Mouse (Mus musculus): Measurements from ENCODE around the gene Lmf1. TPM values are rescaled to one million over a fixed set of nuclear protein-coding genes. Genes with fewer than 3 reads are reported as not detected.

Lmf1 gene
- polyA plus RNA-seq, 2 experiments: 20.3 to 26.9 TPM

DNA sequence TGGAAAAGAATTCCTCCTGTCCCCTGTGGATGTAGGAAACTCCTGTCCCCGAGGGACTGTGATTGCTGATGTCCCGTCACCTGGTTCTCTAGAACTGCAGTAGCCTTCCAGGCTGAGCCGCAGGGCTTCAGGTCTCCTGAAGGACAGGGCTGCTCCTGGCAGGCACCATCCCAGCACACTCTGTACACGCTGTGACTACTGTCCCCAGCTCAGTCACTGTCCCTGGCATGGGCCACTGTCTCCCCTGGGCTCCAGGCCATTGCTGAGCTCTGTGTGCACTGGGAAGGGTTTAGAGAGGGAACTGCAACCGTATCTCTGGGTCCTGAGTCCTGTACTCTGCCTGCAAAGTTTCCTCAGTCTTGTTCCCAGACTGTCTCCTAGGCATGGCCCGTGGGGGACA, 13.5 kb downstream of the Lmf1 start:
- Histone ChIP-seq H3K4me1 (ENCODE audit: control insufficient read depth, insufficient read depth, low read length) (peaks cover 23% of the 10 kb centered on the region), H3K27me3 (ENCODE audit: control insufficient read depth, insufficient read depth, low read length) (no peaks in the 10 kb centered on the region), H3K4me3 (replicated peaks; ENCODE audit: low read length) (no peak overlapping the region), H3K9ac (ENCODE audit: low read depth, low read length, severe bottlenecking) (no peak overlapping the region), H3K27ac (replicated peaks; ENCODE audit: low read depth, low read length) (no peak overlapping the region), H3K4me2 (replicated peaks; ENCODE audit: low read depth, low read length, severe bottlenecking) (no peak overlapping the region), H3K9me3 (ENCODE audit: control insufficient read depth, low read length) (no peaks in the 10 kb centered on the region), H3K36me3 (ENCODE audit: control insufficient read depth, insufficient read depth, low read length) (peaks cover 34% of the 10 kb centered on the region)
- WGBS: 71% methylated on average over 5 of the region's 6 CpGs
- DNase-seq (ENCODE audit: low spot score): no peak
- TF ChIP-seq POLR2A (IDR thresholded peaks at IDR 0.05; ENCODE audit: borderline replicate concordance, extremely low read depth, insufficient read depth, insufficient read length): no peak
- no peak for ATAC-seq (ENCODE audit: low FRiP score, low read depth)

- DNase-seq (ENCODE audit: low spot score): peak; percentile 41
- TF ChIP-seq POLR2A (IDR thresholded peaks at IDR 0.05; ENCODE audit: borderline replicate concordance, extremely low read depth, insufficient read depth, insufficient read length): no peak
- Histone ChIP-seq H3K36me3 (ENCODE audit: control insufficient read depth, insufficient read depth, low read length) (peaks cover 26% of the 10 kb centered on the region), H3K27me3 (ENCODE audit: control insufficient read depth, insufficient read depth, low read length) (no peaks in the 10 kb centered on the region), H3K27ac (replicated peaks; ENCODE audit: low read depth, low read length) (no peak overlapping the region; the same call in 1 of the 2 replicates), H3K9me3 (ENCODE audit: control insufficient read depth, low read length) (no peaks in the 10 kb centered on the region), H3K9ac (ENCODE audit: low read depth, low read length, severe bottlenecking) (0 out of 2 replicates have a peak overlapping the region, but pooled peaks have one; percentile 21), H3K4me1 (ENCODE audit: control insufficient read depth, insufficient read depth, low read length) (peaks cover 23% of the 10 kb centered on the region), H3K4me3 (replicated peaks; ENCODE audit: low read length) (no peak overlapping the region), H3K4me2 (replicated peaks; ENCODE audit: low read depth, low read length, severe bottlenecking) (no peak overlapping the region)
- ATAC-seq (ENCODE audit: low FRiP score, low read depth): peak; percentile 62; the same call in 1 of the 2 replicates
- 14% methylated on average over 22 of the region's 22 CpGs for WGBS
Observed at GRCm38 (mm10) chr17:25593411-25594261, 14.8 kb downstream of the Lmf1 start.

DNA sequence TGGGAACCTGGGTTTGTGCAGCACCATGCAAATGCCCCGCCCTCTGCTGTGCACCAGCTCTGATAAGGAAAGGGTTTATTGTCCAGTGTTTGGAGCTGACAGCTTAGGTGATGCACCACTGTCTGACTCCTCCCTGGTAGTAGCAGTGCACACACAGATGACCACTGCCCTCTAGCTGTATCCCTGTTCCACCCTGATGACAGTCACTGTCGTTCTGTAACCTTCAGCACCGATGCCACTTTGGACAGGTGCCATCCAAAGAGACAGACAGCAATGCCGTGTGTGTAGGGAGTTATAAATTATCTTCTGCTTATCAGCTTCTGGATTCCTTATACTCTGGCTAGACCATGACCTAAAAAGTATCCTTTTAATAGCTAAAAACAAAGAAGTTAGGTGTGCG, 16.6 kb downstream of the Lmf1 start:
- 80% methylated on average over 5 of the region's 5 CpGs for WGBS

GRCm38 (mm10) chr17:25597537-25597936, 18.7 kb downstream of the Lmf1 start:
- H3K9ac ChIP-seq (ENCODE audit: low read depth, low read length, severe bottlenecking): no peak overlapping the region
- TF ChIP-seq POLR2A (IDR thresholded peaks at IDR 0.05; ENCODE audit: borderline replicate concordance, extremely low read depth, insufficient read depth, insufficient read length): no peak
- H3K9me3 ChIP-seq (ENCODE audit: control insufficient read depth, low read length): no peaks in the 10 kb centered on the region

More for the DNA sequence above, 16.6 kb downstream of the Lmf1 start:
- H3K27me3 ChIP-seq (ENCODE audit: control insufficient read depth, insufficient read depth, low read length): no peaks in the 10 kb centered on the region
- H3K27ac ChIP-seq (replicated peaks; ENCODE audit: low read depth, low read length): no peak overlapping the region
- H3K4me1 ChIP-seq (ENCODE audit: control insufficient read depth, insufficient read depth, low read length): peaks cover 23% of the 10 kb centered on the region
- TF ChIP-seq POLR2A (IDR thresholded peaks at IDR 0.05; ENCODE audit: borderline replicate concordance, extremely low read depth, insufficient read depth, insufficient read length): no peak
- no peaks in the 10 kb centered on the region for H3K9me3 ChIP-seq (ENCODE audit: control insufficient read depth, low read length)
- H3K4me3 ChIP-seq (replicated peaks; ENCODE audit: low read length): no peak overlapping the region
- no peak overlapping the region for H3K9ac ChIP-seq (ENCODE audit: low read depth, low read length, severe bottlenecking)
- H3K4me2 ChIP-seq (replicated peaks; ENCODE audit: low read depth, low read length, severe bottlenecking): no peak overlapping the region
- peaks cover 22% of the 10 kb centered on the region; the same call in 1 of the 2 replicates for H3K36me3 ChIP-seq (ENCODE audit: control insufficient read depth, insufficient read depth, low read length)
- DNase-seq (ENCODE audit: low spot score) (no peak), ATAC-seq (ENCODE audit: low FRiP score, low read depth) (no peak)

DNA sequence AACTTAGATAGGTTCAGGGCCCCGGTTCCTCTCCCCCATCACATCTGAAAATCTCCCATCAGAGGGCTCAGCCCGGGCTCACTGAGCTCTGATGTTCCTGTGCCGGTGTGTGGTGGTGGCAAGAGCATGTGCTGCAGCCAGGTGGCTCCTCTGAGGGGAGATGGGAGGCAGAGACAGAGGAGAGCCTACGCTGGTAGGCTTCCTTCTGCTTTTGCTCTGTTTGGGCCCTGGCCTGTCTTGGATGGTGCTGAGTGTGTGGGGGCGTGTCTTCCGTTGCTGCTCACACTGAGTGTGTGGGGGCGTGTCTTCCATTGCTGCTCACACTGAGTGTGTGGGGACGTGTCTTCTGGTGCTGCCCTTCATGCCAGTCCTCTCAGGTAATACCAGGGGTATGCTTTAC, 23.5 kb downstream of the Lmf1 start:
- Histone ChIP-seq H3K27me3 (ENCODE audit: control insufficient read depth, insufficient read depth, low read length) (no peaks in the 10 kb centered on the region), H3K4me2 (replicated peaks; ENCODE audit: low read depth, low read length, severe bottlenecking) (no peak overlapping the region), H3K27ac (replicated peaks; ENCODE audit: low read depth, low read length) (no peak overlapping the region), H3K4me3 (replicated peaks; ENCODE audit: low read length) (no peak overlapping the region), H3K9me3 (ENCODE audit: control insufficient read depth, low read length) (no peaks in the 10 kb centered on the region), H3K4me1 (ENCODE audit: control insufficient read depth, insufficient read depth, low read length) (peaks cover 14% of the 10 kb centered on the region), H3K9ac (ENCODE audit: low read depth, low read length, severe bottlenecking) (no peak overlapping the region), H3K36me3 (ENCODE audit: control insufficient read depth, insufficient read depth, low read length) (peaks cover 13% of the 10 kb centered on the region; the same call in 1 of the 2 replicates)
- no peak for TF ChIP-seq POLR2A (IDR thresholded peaks at IDR 0.05; ENCODE audit: borderline replicate concordance, extremely low read depth, insufficient read depth, insufficient read length)
- ATAC-seq (ENCODE audit: low FRiP score, low read depth) (no peak), DNase-seq (ENCODE audit: low spot score) (no peak)
- WGBS: 68% methylated on average over 7 of the region's 8 CpGs

More at GRCm38 (mm10) chr17:25597537-25597936, 18.7 kb downstream of the Lmf1 start:
- WGBS: 50% methylated on average over 3 of the region's 3 CpGs
- Histone ChIP-seq H3K4me3 (replicated peaks; ENCODE audit: low read length) (no peak overlapping the region), H3K4me2 (replicated peaks; ENCODE audit: low read depth, low read length, severe bottlenecking) (no peak overlapping the region), H3K27ac (replicated peaks; ENCODE audit: low read depth, low read length) (no peak overlapping the region), H3K27me3 (ENCODE audit: control insufficient read depth, insufficient read depth, low read length) (no peaks in the 10 kb centered on the region), H3K4me1 (ENCODE audit: control insufficient read depth, insufficient read depth, low read length) (peaks cover 23% of the 10 kb centered on the region), H3K36me3 (ENCODE audit: control insufficient read depth, insufficient read depth, low read length) (peaks cover 19% of the 10 kb centered on the region; the same call in 1 of the 2 replicates)
- ATAC-seq (ENCODE audit: low FRiP score, low read depth) (no peak), DNase-seq (ENCODE audit: low spot score) (no peak)

All from limb, embryonic 14.5 days (tissue).